Mouse (Mus musculus) intestine, postnatal 0 days (tissue): ENCODE data around the gene Gpx7. TPM values are rescaled to one million over a fixed set of nuclear protein-coding genes. Genes with fewer than 3 reads are reported as not detected.

Source experiments
- ATAC-seq: fragments of 200-750 bp; cut with Nextera tagmentation; 2 replicates; pipeline ENCODE4 v1.8.0; 2017; ENCODE audit warnings: mild to moderate bottlenecking, moderate TSS enrichment, moderate library complexity
- H3K27ac ChIP-seq: fragments of 300-500 bp; sonication (generic); 2 replicates; pipeline ENCODE4 v1.5.1; 2014; ENCODE audit warnings: mild to moderate bottlenecking, low read depth, low read length, moderate library complexity
- H3K27me3 ChIP-seq: fragments of 300-500 bp; sonication (generic); replicated peaks from 2 replicates; pipeline ENCODE4 v1.6.1; 2014; ENCODE audit warnings: low read length, mixed read lengths; ENCODE audit not compliant: control insufficient read depth, insufficient read depth
- H3K36me3 ChIP-seq: fragments of 300-500 bp; sonication (generic); 2 replicates; pipeline ENCODE4 v1.6.1; 2014; ENCODE audit warnings: mild to moderate bottlenecking, moderate library complexity; ENCODE audit not compliant: control insufficient read depth, insufficient read depth
- H3K4me1 ChIP-seq: fragments of 300-500 bp; sonication (generic); replicated peaks from 2 replicates; pipeline ENCODE4 v1.6.1; 2014; ENCODE audit warnings: antibody characterized with exemption, low read length, mixed read lengths; ENCODE audit not compliant: control insufficient read depth, insufficient read depth
- H3K4me2 ChIP-seq: fragments of 300-500 bp; sonication (generic); replicated peaks from 2 replicates; pipeline ENCODE4 v1.6.1; 2014; ENCODE audit warnings: low read depth, mild to moderate bottlenecking, moderate library complexity
- H3K4me3 ChIP-seq: fragments of 300-500 bp; sonication (generic); 2 replicates; pipeline ENCODE4 v1.5.1; 2014; ENCODE audit warnings: low read depth, low read length
- H3K9ac ChIP-seq: fragments of 300-500 bp; sonication (generic); 2 replicates; pipeline ENCODE4 v1.6.1; 2014; ENCODE audit warnings: mild to moderate bottlenecking, low read depth, low read length
- H3K9me3 ChIP-seq: fragments of 300-500 bp; sonication (generic); 2 replicates; pipeline ENCODE4 v1.6.1; 2016; ENCODE audit warnings: mixed run types; ENCODE audit not compliant: control insufficient read depth
- CTCF ChIP-seq: sonication (generic); IDR thresholded peaks from 2 replicates; pipeline ENCODE4 v1.5.1; 2016; ENCODE audit warnings: low read depth, mild to moderate bottlenecking, control low read depth, antibody characterized with exemption, moderate library complexity
- WGBS: fragments of 180-500 bp; shearing (Covaris S2); extraction: QIAGEN DNeasy Blood & Tissue Kit; methylation state at CpG from one replicate; pipeline ENCODE4 v1.1.7; 2014; 5-methylcytosine and 5-hydroxymethylcytosine counted together
- polyA plus RNA-seq: library from polyadenylated mRNA; unstranded; fragments of >200 nt; fragmentation: Nextera tagmentation; extraction: Ambion mirVana; gene quantifications from 2 replicates; pipeline ENCODE4 v1.2.1, GENCODE M21; 2015

The Gpx7 gene
- polyA plus RNA-seq, 1 experiment from 2014 or later: 22.9 TPM

DNA sequence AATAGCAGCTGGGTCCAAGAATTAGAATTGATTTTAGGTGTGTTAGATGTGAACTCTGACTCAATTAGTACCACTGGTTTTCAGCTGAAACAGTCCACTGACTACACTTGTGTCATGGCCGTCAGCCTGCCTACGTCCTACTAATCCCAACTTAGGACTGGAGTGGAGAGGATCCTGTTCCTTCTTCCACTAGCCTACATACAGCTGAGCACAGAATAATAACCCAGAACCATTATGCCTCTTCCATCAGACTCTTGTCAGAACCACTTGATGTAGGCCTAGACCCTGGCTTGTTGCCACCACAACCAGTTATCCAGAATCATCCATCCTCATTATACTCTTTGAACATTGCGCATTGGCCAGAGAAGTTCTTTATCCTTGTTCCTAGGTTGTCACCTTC, 28.0 kb upstream of the Gpx7 start:
- Histone ChIP-seq H3K27me3 (0 out of 2 replicates have a peak, but pooled peaks cover 3% of the 10 kb centered on the region), H3K4me1 (0 out of 2 replicates have a peak, but pooled peaks cover 3% of the 10 kb centered on the region), H3K9ac (no peak overlapping the region), H3K36me3 (no peaks in the 10 kb centered on the region), H3K9me3 (no peaks in the 10 kb centered on the region), H3K27ac (no peak overlapping the region), H3K4me3 (no peak overlapping the region), H3K4me2 (no peak overlapping the region)
- TF ChIP-seq CTCF: no peak
- no peak for ATAC-seq
- 97% methylated on average over 3 of the region's 3 CpGs for WGBS

DNA sequence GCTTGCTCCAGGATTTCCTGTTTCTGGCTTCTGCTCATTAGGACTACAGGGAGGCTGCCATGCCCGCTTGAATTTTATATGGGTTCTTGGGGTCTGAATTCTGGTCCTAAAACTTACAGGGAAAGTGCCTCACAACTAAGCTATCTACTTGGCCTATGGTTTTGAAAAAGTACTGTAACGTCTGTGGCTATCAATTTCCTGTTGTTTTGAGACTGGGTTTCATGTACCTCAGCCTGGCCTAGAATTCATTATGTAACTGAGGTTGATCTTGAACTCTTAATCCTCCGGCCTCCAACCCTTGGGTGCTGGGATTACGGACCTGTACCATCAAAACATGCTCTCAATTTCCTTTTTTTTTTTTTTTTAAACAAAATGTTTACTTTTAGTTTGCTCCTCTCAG, 27.5 kb upstream of the Gpx7 start:
- H3K4me1 ChIP-seq: 0 out of 2 replicates have a peak, but pooled peaks cover 3% of the 10 kb centered on the region
- TF ChIP-seq CTCF: no peak
- ATAC-seq: no peak

DNA sequence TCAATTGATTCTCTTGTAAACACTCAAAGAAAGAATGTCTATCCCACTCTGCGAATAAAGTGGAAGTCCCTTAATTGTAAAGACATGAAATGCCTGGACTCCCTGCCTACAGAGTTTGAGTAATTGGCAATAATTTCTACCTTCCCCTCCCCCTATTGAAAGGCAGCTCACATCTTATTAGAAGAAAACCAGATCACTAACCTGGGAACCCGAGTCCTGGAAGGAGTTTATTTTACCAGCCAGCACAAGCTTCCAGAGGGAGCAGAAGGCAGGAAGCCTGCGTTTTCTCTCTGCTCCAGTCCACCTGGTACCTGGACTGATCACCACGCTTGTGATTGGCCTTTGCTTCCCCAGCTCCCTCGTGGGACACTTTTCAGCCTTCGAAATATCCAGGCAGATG, 26.6 kb upstream of the Gpx7 start:
- 40% methylated on average over 6 of the region's 6 CpGs for WGBS
- no peak overlapping the region for H3K9ac ChIP-seq
- no peaks in the 10 kb centered on the region for H3K27me3 ChIP-seq
- no peaks in the 10 kb centered on the region for H3K9me3 ChIP-seq
- H3K36me3 ChIP-seq: no peaks in the 10 kb centered on the region
- no peak overlapping the region for H3K4me2 ChIP-seq
- no peak overlapping the region for H3K27ac ChIP-seq
- H3K4me1 ChIP-seq: 0 out of 2 replicates have a peak, but pooled peaks cover 3% of the 10 kb centered on the region
- TF ChIP-seq CTCF: no peak
- no peak for ATAC-seq
- no peak overlapping the region for H3K4me3 ChIP-seq

More for the DNA sequence above, 27.5 kb upstream of the Gpx7 start:
- no peak overlapping the region for H3K4me2 ChIP-seq
- 0 out of 2 replicates have a peak, but pooled peaks cover 1% of the 10 kb centered on the region for H3K27me3 ChIP-seq
- no peak overlapping the region for H3K9ac ChIP-seq
- WGBS: 83% methylated on average over 4 of the region's 4 CpGs
- H3K9me3 ChIP-seq: no peaks in the 10 kb centered on the region
- H3K36me3 ChIP-seq: no peaks in the 10 kb centered on the region
- H3K4me3 ChIP-seq: no peak overlapping the region
- no peak overlapping the region for H3K27ac ChIP-seq

DNA sequence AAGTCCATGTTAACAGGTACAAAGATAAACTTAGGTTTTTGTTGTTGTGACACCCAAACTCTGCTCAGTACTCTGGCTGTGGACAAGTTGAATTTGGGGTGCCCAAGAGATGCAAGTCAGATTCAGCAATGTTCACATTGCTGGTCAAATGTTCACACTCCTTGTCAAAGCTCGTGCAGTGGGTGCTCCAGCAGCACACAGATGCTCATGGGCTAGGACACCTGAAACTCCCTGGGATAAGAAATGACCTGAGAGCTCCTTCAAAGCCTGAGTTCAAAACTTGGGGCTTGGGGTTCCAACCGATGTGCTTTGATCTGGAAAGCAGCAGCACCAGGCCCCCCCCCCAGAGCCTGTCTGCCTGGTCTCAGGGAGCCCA, 24.8 kb upstream of the Gpx7 start:
- TF ChIP-seq CTCF: no peak
- Histone ChIP-seq H3K27ac (no peak overlapping the region), H3K9me3 (no peaks in the 10 kb centered on the region), H3K9ac (no peak overlapping the region), H3K4me2 (no peak overlapping the region), H3K4me3 (no peak overlapping the region), H3K27me3 (no peaks in the 10 kb centered on the region), H3K4me1 (0 out of 2 replicates have a peak, but pooled peaks cover 3% of the 10 kb centered on the region), H3K36me3 (no peaks in the 10 kb centered on the region)
- WGBS: 60% methylated on average over 2 of the region's 2 CpGs
- ATAC-seq: no peak

- H3K4me1 ChIP-seq: 0 out of 2 replicates have a peak, but pooled peaks cover 3% of the 10 kb centered on the region
- no peak overlapping the region for H3K27ac ChIP-seq
- no peaks in the 10 kb centered on the region for H3K36me3 ChIP-seq
- WGBS: 61% methylated on average over 4 of the region's 4 CpGs
- H3K4me3 ChIP-seq: no peak overlapping the region
- no peak for TF ChIP-seq CTCF
- H3K27me3 ChIP-seq: no peaks in the 10 kb centered on the region
- H3K4me2 ChIP-seq: no peak overlapping the region
- H3K9me3 ChIP-seq: no peaks in the 10 kb centered on the region
- no peak overlapping the region for H3K9ac ChIP-seq
- no peak for ATAC-seq
Measured at GRCm38 (mm10) chr4:108430656-108431560, 24.1 kb upstream of the Gpx7 start.

GRCm38 (mm10) chr4:108428341-108428721, 21.6 kb upstream of the Gpx7 start:
- 69% methylated on average over 6 of the region's 6 CpGs for WGBS
- H3K27ac ChIP-seq: no peak overlapping the region
- TF ChIP-seq CTCF: no peak

More at GRCm38 (mm10) chr4:108428341-108428721, 21.6 kb upstream of the Gpx7 start:
- Histone ChIP-seq H3K9ac (no peak overlapping the region), H3K36me3 (no peaks in the 10 kb centered on the region), H3K4me1 (0 out of 2 replicates have a peak, but pooled peaks cover 5% of the 10 kb centered on the region), H3K9me3 (no peaks in the 10 kb centered on the region), H3K4me3 (no peak overlapping the region), H3K27me3 (no peaks in the 10 kb centered on the region), H3K4me2 (no peak overlapping the region)
- no peak for ATAC-seq
